Mouse (Mus musculus) kidney, adult 2 months (tissue): Measurements from ENCODE around the gene Alg5.

Experiments
- CTCF ChIP-seq: fragments of 200-500 bp; conservative IDR thresholded peaks from 2 replicates; pipeline ENCODE4 v1.5.1; 2011; ENCODE audit warnings: low read depth, mild to moderate bottlenecking, control low read depth, low read length, moderate library complexity, mixed read lengths; ENCODE audit not compliant: insufficient read depth, insufficient read length
- POLR2A ChIP-seq: fragments of 200-500 bp; IDR thresholded peaks from one replicate; pipeline ENCODE4 v1.6.1; 2011; ENCODE audit warnings: low read depth, low read length, control low read depth

DNA sequence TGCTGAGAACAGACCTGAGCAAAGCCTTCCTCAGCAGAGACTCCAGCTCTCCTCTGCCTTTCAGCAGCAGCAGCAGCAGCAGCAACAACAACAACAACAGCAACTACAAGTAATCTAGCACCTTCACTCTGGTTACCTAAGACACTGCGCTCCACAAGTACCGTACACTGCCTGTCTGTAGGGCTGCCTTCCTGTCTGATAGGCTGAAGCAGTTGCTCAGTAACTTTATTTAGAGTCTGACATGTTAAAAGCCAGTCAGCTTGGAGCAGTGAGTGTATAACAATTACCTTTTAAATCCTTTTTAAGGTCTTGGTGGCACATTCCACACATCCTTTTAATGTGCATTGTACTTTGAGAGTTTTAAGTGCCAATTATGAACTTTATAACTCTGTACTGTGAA lies 7.8 kb upstream of the Alg5 start:
- TF ChIP-seq CTCF = no peak
- no peak for TF ChIP-seq POLR2A
